Comparison of ENCODE assay signal across 15 mouse cellular contexts in genomic region chr5:72854141-72854990, GRCm38 (mm10). TPM values are rescaled to one million over a fixed set of nuclear protein-coding genes. Genes with fewer than 3 reads are reported as not detected.
DNase-seq lines count a peak whose midpoint lies in the region; ATAC-seq and TF ChIP-seq lines count a peak whose summit lies in the region.
"Had no signal": no experiment of that assay in that cellular context is flagged by ENCODE, and none has a peak within 500 bp of the region (broad histone marks: within the 10 kb centered on the region; RNA-seq: fewer than 3 reads in every experiment).

No protein-coding gene starts in this region.

- H3K9ac ChIP-seq in heart, embryonic 13.5 days = no peak overlapping the region
- H3K9ac ChIP-seq in heart, adult 2 months (ENCODE audit: low read depth, low read length) = no peak overlapping the region
- H3K9ac ChIP-seq: embryonic facial prominence, embryonic 12.5 days; liver, embryonic 14.5 days; neural tube, embryonic 15.5 days had no signal

- intact Hi-C loops in heart, adult 2 months (cut with DNase I) = no loop called here

- no peak for TF ChIP-seq CTCF in heart, adult 2 months (IDR thresholded peaks at IDR 0.05)

- H3K27me3 ChIP-seq in heart, embryonic 13.5 days (replicated peaks) = no peaks in the 10 kb centered on the region
- H3K27me3 ChIP-seq in heart, adult 2 months (ENCODE audit: control insufficient read depth, insufficient read depth, low read length) = no peaks in the 10 kb centered on the region
- no peaks in the 10 kb centered on the region for H3K27me3 ChIP-seq in megakaryocyte, embryonic 14.5 days (replicated peaks)
- H3K27me3 ChIP-seq: embryonic facial prominence, embryonic 12.5 days; neural tube, embryonic 15.5 days had no signal

- peaks cover 6% of the 10 kb centered on the region for H3K36me3 ChIP-seq in heart, embryonic 13.5 days
- H3K36me3 ChIP-seq in heart, adult 2 months (ENCODE audit: control insufficient read depth, insufficient read depth, low read length) = 0 out of 2 replicates have a peak, but pooled peaks cover 3% of the 10 kb centered on the region
- peaks cover 94% of the 10 kb centered on the region for H3K36me3 ChIP-seq in megakaryocyte, embryonic 14.5 days (replicated peaks; ENCODE audit: low read length)
- H3K36me3 ChIP-seq: embryonic facial prominence, embryonic 12.5 days; neural tube, embryonic 15.5 days had no signal

- no peak overlapping the region for H3K4me2 ChIP-seq in heart, embryonic 13.5 days
- H3K4me2 ChIP-seq: embryonic facial prominence, embryonic 12.5 days; neural tube, embryonic 15.5 days had no signal

- whole genome bisulfite sequencing in heart, embryonic 13.5 days = 66% methylated on average over 6 of the region's 6 CpGs
- WGBS in heart, adult 2 months = 74% methylated on average over 6 of the region's 6 CpGs

- DNase-seq in heart, adult 2 months = no peak
- DNase-seq in ovary, postnatal 10 days (ENCODE audit: low spot score) = no peak
- no peak for DNase-seq in yolk sac, embryonic 10.5 days (ENCODE audit: low spot score)
- DNase-seq: adrenal gland, postnatal 10 days; heart, postnatal 36 days; kidney, adult 2 months; lung, postnatal 4 days had no signal

- peaks cover 63% of the 10 kb centered on the region for H3K4me1 ChIP-seq in heart, embryonic 13.5 days
- H3K4me1 ChIP-seq in heart, adult 2 months (ENCODE audit: control insufficient read depth, insufficient read depth, low read length) = peaks cover 22% of the 10 kb centered on the region
- H3K4me1 ChIP-seq in megakaryocyte, embryonic 14.5 days = peaks cover 100% of the 10 kb centered on the region

- no peak for TF ChIP-seq EP300 in heart, adult 2 months (IDR thresholded peaks at IDR 0.05; ENCODE audit: insufficient read depth, low read depth, low read length)

- no peak overlapping the region for H3K4me3 ChIP-seq in heart, embryonic 13.5 days
- H3K4me3 ChIP-seq in heart, adult 2 months = no peak overlapping the region
- H3K4me3 ChIP-seq in megakaryocyte, embryonic 14.5 days (replicated peaks) = peak overlapping the region; percentile 78
- H3K4me3 ChIP-seq: embryonic facial prominence, embryonic 12.5 days; layer of hippocampus, adult 2 months; neural tube, embryonic 15.5 days had no signal

- no peaks in the 10 kb centered on the region for H3K9me3 ChIP-seq in heart, embryonic 13.5 days
- peaks cover 5% of the 10 kb centered on the region; the same call in 1 of the 2 replicates for H3K9me3 ChIP-seq in megakaryocyte, embryonic 14.5 days
- H3K9me3 ChIP-seq: embryonic facial prominence, embryonic 12.5 days; neural tube, embryonic 15.5 days had no signal

- peak overlapping the region; percentile 9; the same call in 1 of the 2 replicates for H3K27ac ChIP-seq in heart, embryonic 13.5 days (replicated peaks)
- no peak overlapping the region for H3K27ac ChIP-seq in heart, adult 2 months
- H3K27ac ChIP-seq: embryonic facial prominence, embryonic 12.5 days; layer of hippocampus, adult 2 months; liver, embryonic 14.5 days had no signal

- no peaks in the 10 kb centered on the region for H3K79me2 ChIP-seq in heart, adult 2 months (replicated peaks; ENCODE audit: control insufficient read depth, insufficient read depth, low read length)

- no peak for ATAC-seq in heart, embryonic 13.5 days (ENCODE audit: extremely low read depth, insufficient number of reproducible peaks, low FRiP score, low TSS enrichment)
- ATAC-seq in megakaryocyte, adult 5-6 weeks (ENCODE audit: poor library complexity, severe bottlenecking) = no peak; the same call in 1 of the 2 replicates
- ATAC-seq in common myeloid progenitor, adult 5-6 weeks (replicated peaks; ENCODE audit: low read depth, poor library complexity, severe bottlenecking) = 0 out of 2 replicates have a peak, but pooled peaks have one; percentile 14

- no peak for TF ChIP-seq POLR2A in heart, adult 2 months (IDR thresholded peaks at IDR 0.05; ENCODE audit: insufficient read depth, low read depth, low read length)

RNA-seq across cellular contexts. Expression of gene Tec, which starts 13.9 kb away (rescaled TPM):
- polyA plus RNA-seq in heart, embryonic 13.5 days (2015; fragmentation: Nextera tagmentation; extraction: Ambion mirVana) = 15.1 and 17.2 TPM in 2 replicates
- total RNA-seq in heart, adult 2 months (2021) = 10 to 100 TPM; 12.8 to 13.8 TPM
- polyA plus RNA-seq in heart, adult 2 months (2012; rRNA removed) = 5.7 and 9.3 TPM in 2 replicates
- polyA plus RNA-seq in megakaryocyte, embryonic 14.5 days (2012; ENCODE audit: insufficient read depth, low replicate concordance) = 0.80 and 4.6 TPM in 2 replicates
- 33.4 and 38.9 TPM in 2 replicates for total RNA-seq in megakaryocyte, adult 5-6 weeks (2015)
- total RNA-seq in megakaryocyte, adult 5-6 weeks (2017) = 56.6 and 64.5 TPM in 2 replicates
- total RNA-seq in common myeloid progenitor, adult 5-6 weeks (2017) = 47.5 and 57.8 TPM in 2 replicates

RNA-seq across cellular contexts. Expression of gene Slain2, which starts 59.7 kb away (rescaled TPM):
- 17.0 and 18.1 TPM in 2 replicates for polyA plus RNA-seq in heart, embryonic 13.5 days (2015; fragmentation: Nextera tagmentation; extraction: Ambion mirVana)
- 100 to 1,000 TPM; 149 to 186 TPM for total RNA-seq in heart, adult 2 months (2021)
- polyA plus RNA-seq in heart, adult 2 months (2012; rRNA removed) = 53.7 and 84.5 TPM in 2 replicates
- polyA plus RNA-seq in megakaryocyte, embryonic 14.5 days (2012; ENCODE audit: insufficient read depth, low replicate concordance) = 23.7 and 28.9 TPM in 2 replicates
- total RNA-seq in megakaryocyte, adult 5-6 weeks (2015) = 61.0 and 75.2 TPM in 2 replicates
- total RNA-seq in megakaryocyte, adult 5-6 weeks (2017) = 70.6 and 73.8 TPM in 2 replicates
- 44.3 and 58.4 TPM in 2 replicates for total RNA-seq in common myeloid progenitor, adult 5-6 weeks (2017)
